Mouse (Mus musculus) intestine, embryonic 14.5 days (tissue): Measurements from ENCODE around the gene Ldlrad3. TPM values are rescaled to one million over a fixed set of nuclear protein-coding genes. Genes with fewer than 3 reads are reported as not detected.

Experiments used
- ATAC-seq: fragments of 200-750 bp; cut with Nextera tagmentation; replicated peaks from 2 replicates; pipeline ENCODE4 v1.8.0; 2017; ENCODE audit warnings: low read depth, moderate number of reproducible peaks, moderate TSS enrichment, moderate library complexity; ENCODE audit not compliant: low FRiP score, low TSS enrichment
- DNase-seq: peaks from one replicate; pipeline ENCODE4 v3.0.0-alpha.2; 2018; ENCODE audit warnings: low spot score
- H3K27ac ChIP-seq: fragments of 300-500 bp; sonication (generic); 2 replicates; pipeline ENCODE4 v1.5.1; 2014; ENCODE audit warnings: low read depth, mild to moderate bottlenecking, control low read depth
- H3K27me3 ChIP-seq: fragments of 300-500 bp; sonication (generic); replicated peaks from 2 replicates; pipeline ENCODE4 v1.6.1; 2014; ENCODE audit warnings: low read length, control low read depth; ENCODE audit not compliant: control insufficient read depth, insufficient read depth
- H3K36me3 ChIP-seq: fragments of 300-500 bp; sonication (generic); 2 replicates; pipeline ENCODE4 v1.6.1; 2014; ENCODE audit warnings: low read length, control low read depth; ENCODE audit not compliant: control insufficient read depth, insufficient read depth
- H3K4me1 ChIP-seq: fragments of 300-500 bp; sonication (generic); replicated peaks from 2 replicates; pipeline ENCODE4 v1.6.1; 2014; ENCODE audit warnings: low read length, control low read depth, mixed read lengths; ENCODE audit not compliant: control insufficient read depth, insufficient read depth
- H3K4me2 ChIP-seq: fragments of 300-500 bp; sonication (generic); 2 replicates; pipeline ENCODE4 v1.6.1; 2014; ENCODE audit warnings: low read length
- H3K4me3 ChIP-seq: fragments of 300-500 bp; sonication (generic); 2 replicates; pipeline ENCODE4 v1.5.1; 2014; ENCODE audit warnings: low read depth, low read length, control low read depth, mixed read lengths
- H3K9ac ChIP-seq: fragments of 300-500 bp; sonication (generic); 2 replicates; pipeline ENCODE4 v1.6.1; 2014; ENCODE audit warnings: mild to moderate bottlenecking, low read length
- H3K9me3 ChIP-seq: fragments of 300-500 bp; sonication (generic); 2 replicates; pipeline ENCODE4 v1.6.1; 2016; ENCODE audit warnings: low read length, control low read depth; ENCODE audit not compliant: control insufficient read depth
- WGBS: fragments of 180-500 bp; shearing (Covaris S2); extraction: QIAGEN DNeasy Blood & Tissue Kit; methylation state at CpG from one replicate; pipeline ENCODE4 v1.1.7; 2014; 5-methylcytosine and 5-hydroxymethylcytosine counted together
- polyA plus RNA-seq: library from polyadenylated mRNA; unstranded; fragments of >200 nt; fragmentation: Nextera tagmentation; extraction: Ambion mirVana; gene quantifications from 2 replicates; pipeline ENCODE4 v1.2.1, GENCODE M21; 2014

The Ldlrad3 gene
- polyA plus RNA-seq, 1 experiment from 2014 or later, result 31.0 TPM

DNA sequence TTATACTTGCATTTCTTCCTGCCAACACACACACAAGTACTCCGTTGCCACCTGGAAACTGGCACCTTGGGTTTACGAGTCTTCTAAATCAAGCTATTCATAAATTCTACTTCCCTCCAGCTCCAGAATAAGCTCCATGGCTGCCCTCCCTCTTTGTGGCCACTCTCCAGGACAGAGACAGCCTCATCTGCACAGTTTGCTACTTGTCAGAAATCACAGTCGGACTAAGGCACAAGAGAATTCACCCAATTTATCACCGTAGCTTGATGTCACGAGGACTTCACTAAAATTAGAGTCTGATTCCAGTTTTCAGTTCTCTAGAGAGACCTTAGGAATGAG, 9.8 kb downstream of the Ldlrad3 start:
- WGBS, result 75% methylated on average over 5 of the region's 5 CpGs
- Histone ChIP-seq H3K4me2 (no peak overlapping the region), H3K27me3 (no peaks in the 10 kb centered on the region), H3K4me1 (0 out of 2 replicates have a peak, but pooled peaks cover 3% of the 10 kb centered on the region), H3K36me3 (no peaks in the 10 kb centered on the region), H3K9me3 (no peaks in the 10 kb centered on the region), H3K9ac (no peak overlapping the region), H3K27ac (no peak overlapping the region), H3K4me3 (no peak overlapping the region)
- DNase-seq (no peak), ATAC-seq (no peak)

DNA sequence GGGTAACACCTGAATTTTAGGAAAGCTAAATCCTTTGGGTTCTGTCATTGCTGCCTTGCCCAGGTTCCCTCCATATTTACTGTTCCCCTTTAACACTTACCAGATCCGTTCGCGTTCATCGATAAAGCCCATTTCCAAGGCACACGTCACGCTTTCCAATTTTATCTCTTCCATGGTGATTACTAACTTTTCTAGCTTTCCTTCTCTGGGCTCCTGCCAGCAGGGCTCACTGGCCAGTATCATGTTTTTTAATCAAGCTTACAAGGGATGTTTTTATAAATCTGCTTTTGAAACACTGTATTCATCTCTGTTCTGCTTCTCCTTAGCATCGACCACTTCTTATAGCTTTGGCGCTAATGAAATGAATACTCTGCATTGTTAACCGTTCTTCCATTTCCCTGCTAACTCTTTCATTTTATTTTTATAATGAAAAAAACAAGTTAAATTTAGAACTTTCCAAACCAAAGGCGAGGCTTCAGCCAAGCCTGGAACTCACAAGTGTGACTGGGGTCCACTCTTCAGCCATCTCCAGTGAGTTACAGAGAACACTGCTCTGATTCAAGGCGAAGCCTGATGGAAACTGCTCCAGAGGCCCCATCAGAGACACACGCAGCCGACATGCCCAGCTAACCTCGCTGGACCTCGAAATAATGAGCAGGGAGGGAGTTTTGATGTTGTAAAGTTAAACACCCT, 10.3 kb downstream of the Ldlrad3 start:
- Histone ChIP-seq H3K9ac (no peak overlapping the region), H3K27me3 (no peaks in the 10 kb centered on the region), H3K4me3 (no peak overlapping the region), H3K4me2 (no peak overlapping the region), H3K27ac (no peak overlapping the region), H3K4me1 (0 out of 2 replicates have a peak, but pooled peaks cover 3% of the 10 kb centered on the region), H3K36me3 (no peaks in the 10 kb centered on the region), H3K9me3 (no peaks in the 10 kb centered on the region)
- WGBS, result 84% methylated on average over 15 of the region's 15 CpGs
- ATAC-seq (no peak), DNase-seq (no peak)

DNA sequence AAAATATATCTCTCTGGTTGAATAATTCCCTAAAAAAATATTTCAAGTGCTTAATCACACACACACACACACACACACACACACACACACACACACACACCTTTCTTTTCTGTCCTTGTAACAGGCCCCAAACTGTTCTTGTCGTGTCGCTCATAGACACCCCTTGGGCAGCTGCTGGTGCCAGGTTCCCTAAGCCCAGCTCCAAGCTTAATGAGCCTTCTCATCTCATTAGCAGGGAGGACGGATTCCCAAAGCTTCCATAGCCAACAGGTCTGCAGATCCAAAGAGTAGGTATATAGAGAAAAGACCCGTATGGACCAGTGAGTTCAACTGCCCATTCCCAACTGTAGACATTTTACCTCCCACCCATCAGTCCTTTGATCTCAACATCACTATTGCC, 13.7 kb downstream of the Ldlrad3 start:
- Histone ChIP-seq H3K4me3 (no peak overlapping the region), H3K4me1 (0 out of 2 replicates have a peak, but pooled peaks cover 3% of the 10 kb centered on the region), H3K9me3 (no peaks in the 10 kb centered on the region), H3K36me3 (no peaks in the 10 kb centered on the region), H3K27me3 (no peaks in the 10 kb centered on the region), H3K27ac (no peak overlapping the region), H3K4me2 (no peak overlapping the region), H3K9ac (no peak overlapping the region)
- DNase-seq (no peak), ATAC-seq (no peak)
- WGBS, result 90% methylated on average over 4 of the region's 4 CpGs

DNA sequence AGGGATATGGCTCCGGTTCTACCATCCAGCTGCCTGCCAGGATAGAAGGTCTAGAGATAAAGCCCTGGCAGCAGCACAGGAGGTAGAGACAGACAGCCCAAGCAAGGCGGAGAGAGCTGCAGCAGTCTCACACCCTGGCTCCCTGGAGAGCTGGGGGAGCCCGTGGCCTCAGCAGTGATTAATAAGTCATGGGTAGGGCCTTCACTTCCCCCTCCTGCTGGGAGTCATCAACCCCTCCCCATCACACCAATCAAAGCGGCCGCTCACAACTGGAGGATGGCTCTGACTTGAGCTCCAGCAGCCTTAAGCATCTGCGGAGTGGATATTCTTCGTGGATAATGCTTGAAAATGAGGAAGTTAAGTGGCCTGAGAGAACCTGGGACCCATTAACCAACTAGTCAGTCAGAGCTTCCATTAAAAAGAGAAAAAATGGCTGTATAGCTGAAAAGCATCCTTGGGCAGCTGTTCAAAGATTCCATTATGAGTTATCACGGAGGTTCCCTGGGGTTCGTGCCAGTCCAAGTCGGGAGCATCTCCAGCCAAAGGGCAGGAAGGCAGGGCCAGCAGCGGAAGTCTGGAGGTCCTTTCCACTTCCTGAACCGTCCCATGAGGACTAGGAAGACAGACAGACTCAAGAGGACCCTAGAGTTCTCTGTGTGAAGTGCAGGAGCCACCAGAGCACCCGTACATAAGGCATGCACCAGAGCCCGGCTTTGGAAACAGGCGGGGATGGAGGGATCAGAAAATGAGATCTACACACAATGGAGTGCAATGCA, 19.4 kb downstream of the Ldlrad3 start:
- Histone ChIP-seq H3K27me3 (no peaks in the 10 kb centered on the region), H3K27ac (no peak overlapping the region), H3K9me3 (no peaks in the 10 kb centered on the region), H3K4me1 (peaks cover 12% of the 10 kb centered on the region), H3K4me3 (no peak overlapping the region), H3K9ac (no peak overlapping the region), H3K4me2 (0 out of 2 replicates have a peak overlapping the region, but pooled peaks have one; percentile 9), H3K36me3 (no peaks in the 10 kb centered on the region)
- DNase-seq (no peak), ATAC-seq (peak; percentile 75)
- WGBS, result 32% methylated on average over 15 of the region's 15 CpGs

DNA sequence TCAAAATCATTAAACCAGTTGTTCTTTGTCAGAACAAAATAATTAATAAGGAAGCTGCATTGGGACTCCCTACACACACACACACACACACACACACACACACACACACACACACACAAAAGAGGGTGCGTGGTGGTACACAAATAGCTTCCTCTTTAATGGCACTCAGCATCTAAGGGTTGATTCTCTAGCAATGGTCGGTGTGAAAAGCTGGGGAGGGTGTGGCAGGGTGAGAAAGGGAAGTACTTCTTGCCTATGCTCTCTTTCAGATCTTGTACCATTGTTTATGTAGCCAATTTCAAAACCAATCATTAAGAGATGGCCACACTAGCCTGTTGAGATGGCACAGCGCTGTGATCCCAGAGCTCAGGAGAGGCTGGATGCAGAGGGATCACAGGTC, 23.1 kb downstream of the Ldlrad3 start:
- Histone ChIP-seq H3K27me3 (no peaks in the 10 kb centered on the region), H3K4me1 (peaks cover 12% of the 10 kb centered on the region), H3K4me3 (no peak overlapping the region), H3K4me2 (no peak overlapping the region), H3K36me3 (no peaks in the 10 kb centered on the region), H3K9me3 (no peaks in the 10 kb centered on the region), H3K9ac (no peak overlapping the region), H3K27ac (no peak overlapping the region)
- no peak for DNase-seq
- no peak for ATAC-seq
- WGBS, result 72% methylated on average over 3 of the region's 3 CpGs

DNA sequence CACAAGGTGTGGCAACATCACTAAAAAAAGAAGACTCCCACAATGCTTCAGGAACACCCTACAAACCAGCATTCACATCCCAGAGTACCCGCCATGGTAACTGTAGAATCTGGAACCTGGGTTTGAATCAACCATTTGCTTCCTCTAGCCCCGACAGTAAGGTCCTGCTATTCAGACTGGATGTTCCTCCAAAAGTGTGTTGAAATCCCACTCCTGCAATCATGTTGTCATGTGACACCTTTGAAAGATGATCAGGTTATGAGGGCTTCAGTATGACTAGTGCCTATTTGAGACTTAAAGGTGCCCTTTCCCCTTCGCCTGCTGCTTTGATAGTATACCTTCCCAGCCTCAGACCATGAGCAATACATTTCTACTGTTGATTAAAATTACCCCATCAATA, 28.6 kb downstream of the Ldlrad3 start:
- H3K27ac ChIP-seq, result no peak overlapping the region

DNA sequence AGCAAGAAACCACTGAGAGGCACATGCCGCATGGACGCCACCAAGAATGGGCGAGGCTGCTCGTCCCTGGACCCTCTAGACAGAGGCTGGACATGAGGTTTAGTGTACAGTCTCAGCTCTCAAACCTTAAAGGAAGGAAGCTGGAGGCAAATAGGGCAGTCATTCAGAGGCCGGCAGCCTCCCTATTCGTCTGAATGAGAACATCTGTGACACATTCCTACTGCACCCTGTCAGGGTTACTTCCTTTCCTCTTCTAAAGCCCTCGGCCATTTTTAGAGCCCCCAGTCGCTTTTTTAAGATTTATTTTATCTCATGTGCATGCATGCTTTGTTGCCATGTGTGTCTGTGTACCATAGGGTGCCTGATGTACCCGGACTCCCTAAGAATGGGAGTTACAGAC, 29.2 kb downstream of the Ldlrad3 start:
- H3K9me3 ChIP-seq, result no peaks in the 10 kb centered on the region
- DNase-seq, result no peak
- no peaks in the 10 kb centered on the region for H3K36me3 ChIP-seq
- 62% methylated on average over 9 of the region's 9 CpGs for WGBS
- no peak for ATAC-seq
- no peak overlapping the region for H3K4me3 ChIP-seq
- H3K27me3 ChIP-seq, result no peaks in the 10 kb centered on the region
- no peak overlapping the region for H3K9ac ChIP-seq
- H3K4me1 ChIP-seq, result peaks cover 34% of the 10 kb centered on the region
- no peak overlapping the region for H3K4me2 ChIP-seq
- no peak overlapping the region for H3K27ac ChIP-seq

More for the DNA sequence above, 28.6 kb downstream of the Ldlrad3 start:
- DNase-seq (no peak), ATAC-seq (no peak)
- Histone ChIP-seq H3K4me3 (no peak overlapping the region), H3K36me3 (no peaks in the 10 kb centered on the region), H3K9ac (no peak overlapping the region), H3K4me2 (no peak overlapping the region), H3K27me3 (no peaks in the 10 kb centered on the region), H3K9me3 (no peaks in the 10 kb centered on the region), H3K4me1 (peaks cover 34% of the 10 kb centered on the region)
- WGBS, result 96% methylated on average over 3 of the region's 3 CpGs

DNA sequence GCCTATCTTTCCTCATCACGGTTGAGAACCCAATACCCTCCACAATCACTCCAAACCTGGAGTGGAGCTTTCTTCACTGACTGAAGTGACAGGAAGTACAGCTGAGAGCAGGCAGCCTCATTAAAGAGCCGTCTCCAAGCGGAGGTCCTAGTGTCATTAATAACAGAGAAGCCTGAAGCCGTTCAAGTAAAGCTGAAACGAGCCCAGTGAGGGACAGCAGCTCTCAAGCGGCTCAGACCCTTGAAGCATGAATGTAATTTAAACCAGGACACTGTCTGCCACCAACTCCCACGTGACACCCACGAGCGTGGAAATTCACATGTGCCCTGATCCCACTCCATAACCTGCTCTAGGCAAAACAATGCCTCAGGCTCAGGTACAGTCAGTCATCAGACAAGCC, 29.7 kb downstream of the Ldlrad3 start:
- Histone ChIP-seq H3K27me3 (no peaks in the 10 kb centered on the region), H3K27ac (no peak overlapping the region), H3K4me2 (no peak overlapping the region), H3K4me1 (peaks cover 39% of the 10 kb centered on the region), H3K4me3 (no peak overlapping the region), H3K36me3 (no peaks in the 10 kb centered on the region), H3K9me3 (no peaks in the 10 kb centered on the region), H3K9ac (no peak overlapping the region)
- ATAC-seq (no peak), DNase-seq (no peak)
- WGBS, result 50% methylated on average over 9 of the region's 9 CpGs
